Mouse (Mus musculus) CD4-positive, CD25-positive, alpha-beta regulatory T cell, adult 2 months (primary cell): ENCODE measurements around the gene Pdzph1.
A peak's percentile ranks its signal among the peaks of the same experiment; 100 is the strongest.

Source experiments
- DNase-seq: peaks from one replicate; pipeline ENCODE4 v3.0.0-alpha.2; 2012; ENCODE audit warnings: low read depth, low spot score

Pdzph1 gene

DNA sequence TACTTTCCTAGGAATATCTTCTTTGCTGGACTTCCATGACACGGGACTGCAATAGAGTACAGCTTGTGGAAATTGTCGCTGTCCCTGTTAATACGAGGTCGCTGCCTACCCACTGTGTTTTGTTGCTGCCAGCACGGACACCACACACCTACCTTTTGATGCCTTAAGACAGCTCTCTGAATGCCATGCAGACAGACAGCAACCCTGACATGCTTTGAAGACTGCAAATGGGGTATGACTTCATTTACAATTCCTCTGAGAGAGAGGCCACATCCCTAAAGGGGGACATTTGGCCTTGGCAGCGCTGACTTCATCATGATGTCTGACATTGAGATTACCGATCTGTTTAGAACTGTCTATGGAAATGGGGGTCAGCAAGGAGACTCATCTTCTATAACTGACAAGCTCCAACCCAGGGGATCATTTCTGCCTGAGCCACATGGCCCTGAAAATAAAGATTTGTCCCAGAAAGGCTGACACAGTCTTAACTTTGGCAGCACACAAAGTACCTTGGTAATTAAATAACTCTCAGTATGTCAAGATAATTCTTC, 67.8 kb downstream of the Pdzph1 start:
- DNase-seq: no peak

GRCm38 (mm10) chr17:58922821-58923220, 68.4 kb downstream of the Pdzph1 start:
- DNase-seq: no peak

DNA sequence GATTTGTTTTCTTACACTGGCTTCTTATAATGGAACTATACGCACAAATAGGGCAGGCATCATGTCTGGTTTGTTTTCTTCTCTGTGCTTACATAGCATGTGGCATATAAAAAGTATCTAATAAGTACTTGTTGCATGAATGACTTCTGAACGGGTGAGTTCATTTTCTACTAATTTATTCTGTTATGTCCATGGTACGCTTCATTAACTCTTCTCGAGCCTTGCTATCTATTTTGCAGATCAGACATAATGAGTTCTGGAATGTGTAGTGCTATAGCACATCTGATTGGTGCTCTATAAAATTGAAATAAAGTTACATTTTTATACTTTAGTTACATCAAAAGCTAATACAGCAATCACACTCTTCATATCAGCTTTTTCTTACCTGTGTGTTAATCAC, 71.2 kb downstream of the Pdzph1 start:
- DNase-seq: no peak

DNA sequence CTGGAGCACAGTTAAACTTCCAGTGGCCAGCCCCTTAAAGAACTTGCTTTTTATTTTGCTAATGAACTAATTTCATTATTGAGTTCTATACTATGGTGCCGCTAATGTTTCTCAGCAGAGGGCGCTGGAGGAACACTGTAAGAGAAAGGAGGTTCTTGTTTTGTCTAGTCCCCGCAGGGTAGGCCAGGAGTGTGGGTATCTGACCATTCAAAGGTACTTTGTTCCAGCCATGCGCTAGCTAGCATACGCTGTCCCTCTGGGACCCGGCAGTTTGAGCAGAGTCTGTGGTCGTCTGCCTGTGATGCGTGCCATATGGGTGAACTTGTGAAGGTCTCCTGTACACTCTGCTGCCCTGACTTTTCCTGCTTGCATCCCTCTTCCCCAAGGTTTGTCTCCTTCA, 72.1 kb downstream of the Pdzph1 start:
- no peak for DNase-seq

DNA sequence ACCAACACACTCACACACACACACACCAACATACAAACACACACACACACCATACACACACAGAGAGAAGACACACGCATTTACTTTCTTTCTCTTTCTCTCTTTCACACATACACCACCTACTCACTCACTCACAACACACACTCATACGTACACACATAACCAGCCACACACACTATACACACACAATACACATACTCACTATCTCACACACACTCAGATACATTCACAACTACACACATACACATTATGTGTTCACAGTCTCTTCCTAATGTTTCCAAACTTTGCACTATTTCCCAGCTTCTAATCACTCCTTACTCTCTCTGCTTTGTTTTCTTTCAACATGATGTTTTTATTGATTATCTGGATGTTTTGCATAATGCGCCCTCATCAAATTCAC, 72.6 kb downstream of the Pdzph1 start:
- DNase-seq: no peak

DNA sequence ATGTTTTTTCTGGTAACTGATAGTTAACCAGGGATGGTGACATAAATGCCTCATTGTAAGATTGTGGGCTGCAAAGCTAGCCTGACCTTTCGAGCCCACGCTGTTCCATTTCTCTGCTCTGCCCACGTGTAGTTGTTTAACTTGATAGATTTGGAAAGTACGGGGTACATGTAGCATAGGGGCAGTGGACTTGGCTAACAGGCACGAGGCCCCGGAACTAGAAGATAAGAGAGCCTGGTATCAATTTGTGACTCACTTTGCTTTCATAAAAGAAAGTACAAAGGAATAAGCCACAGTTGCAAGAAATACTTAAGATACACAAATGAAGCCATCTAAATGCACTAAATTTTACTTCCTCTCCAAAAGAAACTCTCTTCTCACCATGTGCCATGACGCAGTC, 79.6 kb downstream of the Pdzph1 start:
- no peak for DNase-seq

GRCm38 (mm10) chr17:58909061-58909661, 82.0 kb downstream of the Pdzph1 start:
- DNase-seq: peak; percentile 19

GRCm38 (mm10) chr17:58906001-58906400, 85.2 kb downstream of the Pdzph1 start:
- no peak for DNase-seq

DNA sequence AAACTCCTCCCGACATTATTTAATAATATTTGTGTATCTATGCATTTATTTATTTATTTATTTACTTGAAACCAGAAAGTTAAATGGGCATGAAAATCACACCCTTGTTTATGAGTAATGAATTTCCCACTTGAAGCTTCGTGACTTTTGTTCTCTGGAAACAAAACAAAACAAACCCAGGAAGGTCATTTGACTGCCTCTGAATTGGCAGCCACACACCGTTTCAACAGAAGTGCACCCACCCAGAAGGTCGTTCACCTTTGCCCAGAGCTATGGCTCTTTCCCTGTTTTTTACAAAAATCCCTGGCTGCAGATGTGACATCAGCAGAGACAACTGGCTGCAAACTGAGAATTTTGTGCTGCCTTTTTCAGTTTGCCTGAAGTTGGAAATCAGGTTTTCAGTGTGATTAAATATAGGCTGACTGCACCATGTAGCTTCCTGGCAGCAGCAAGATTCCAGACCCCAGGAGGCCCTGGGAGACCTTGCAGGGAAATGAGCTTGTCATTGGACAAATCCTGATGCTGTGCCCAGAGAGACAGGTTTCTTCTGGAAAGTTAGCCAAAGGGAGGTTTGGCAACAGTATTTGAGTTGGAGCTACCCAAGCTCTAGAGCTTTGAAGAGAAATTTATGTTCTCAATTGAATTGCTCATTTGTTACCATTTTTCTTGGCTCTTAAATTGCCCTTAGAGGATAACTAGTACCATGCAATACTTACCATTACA, 99.5 kb downstream of the Pdzph1 start:
- DNase-seq: no peak

- no peak for DNase-seq
Observed at GRCm38 (mm10) chr17:58889905-58890645, 101.1 kb downstream of the Pdzph1 start.

- DNase-seq: no peak
Observed at GRCm38 (mm10) chr17:58884393-58884792, 106.8 kb downstream of the Pdzph1 start.

DNA sequence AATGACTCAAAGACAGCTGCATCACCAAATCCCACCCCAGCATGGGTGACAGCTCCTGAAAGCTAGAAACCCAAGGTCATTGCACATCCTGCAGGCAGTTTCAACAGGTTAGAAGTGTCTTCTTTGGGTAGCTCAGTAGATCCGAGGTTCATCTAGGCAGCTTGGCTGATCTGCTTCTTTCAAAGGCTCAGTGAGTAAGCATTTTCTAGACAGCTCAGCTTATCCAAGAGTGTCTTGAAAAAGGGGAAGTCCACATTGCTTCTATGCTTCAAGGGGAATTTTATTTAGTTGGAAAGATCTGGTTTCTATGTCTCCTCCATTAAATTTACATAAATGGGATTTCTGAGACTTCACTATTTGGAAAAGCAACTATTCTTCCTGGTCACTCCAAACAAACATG, 117.8 kb downstream of the Pdzph1 start:
- DNase-seq: no peak

DNA sequence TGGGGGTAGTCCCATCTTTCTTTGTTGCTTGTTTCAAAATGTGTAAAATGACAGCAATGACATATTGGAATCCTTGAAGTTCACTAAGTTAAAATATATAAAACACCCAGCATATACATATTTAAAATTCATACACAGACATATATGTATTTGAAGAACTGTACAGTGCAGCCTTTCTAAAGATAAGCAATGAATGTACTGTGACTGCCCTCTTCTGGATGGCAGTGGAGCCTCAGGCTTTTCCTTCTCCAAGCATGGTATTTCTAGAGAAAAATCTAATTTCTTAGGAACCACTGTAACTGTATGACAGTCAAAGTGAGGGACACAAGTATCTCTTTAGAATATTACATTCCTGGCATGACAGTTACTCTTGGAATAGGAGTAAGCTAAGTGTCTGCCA, 120.4 kb downstream of the Pdzph1 start:
- no peak for DNase-seq
